Mouse (Mus musculus): ENCODE measurements around the gene Adrm1. TPM values are rescaled to one million over a fixed set of nuclear protein-coding genes. Genes with fewer than 3 reads are reported as not detected.

The Adrm1 gene
- total and polyA plus RNA-seq, 3 experiments = 287 to 312 TPM; not detected in 1

DNA sequence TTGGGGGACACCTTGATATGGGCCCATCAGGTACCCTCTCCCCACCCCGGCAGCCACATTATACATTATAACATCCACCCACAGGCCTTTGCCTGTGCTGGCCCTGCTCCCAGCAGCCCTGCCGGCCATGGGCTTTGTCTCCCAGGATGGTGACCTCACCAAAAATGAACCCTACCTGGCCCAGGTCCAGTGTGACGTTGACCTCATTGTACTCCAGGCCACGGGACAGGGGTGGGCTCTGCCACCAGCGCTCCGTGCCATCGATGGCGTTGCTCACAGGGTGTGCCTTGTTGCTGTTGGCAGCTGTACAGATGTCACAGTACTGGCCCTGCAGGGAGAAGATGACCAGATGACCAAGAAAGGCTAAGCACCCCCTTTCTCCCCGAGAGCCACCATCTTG lies 49.8 kb downstream of the Adrm1 start:
- no peak overlapping the region for H3K4me3 ChIP-seq (ENCODE audit: control insufficient read depth in 1 of 2, insufficient read depth in 1 of 2, low read depth in 2 of 2, low read length in 2 of 2)
- no peak overlapping the region for H3K9ac ChIP-seq (ENCODE audit: control insufficient read depth, low read depth, low read length, poor library complexity, severe bottlenecking)
- H3K36me3 ChIP-seq (ENCODE audit: control insufficient read depth in 1 of 2, insufficient read depth in 2 of 2, low read length in 2 of 2) = no peaks in the 10 kb centered on the region; a peak in 1 of 4 replicates
- no peaks in the 10 kb centered on the region for H3K9me3 ChIP-seq (replicated peaks; ENCODE audit: insufficient read depth, low read length)
- H3K27me3 ChIP-seq (ENCODE audit: control insufficient read depth in 1 of 2, insufficient read depth in 2 of 2, low read length in 2 of 2) = no peaks in the 10 kb centered on the region
- no peak overlapping the region for H3K27ac ChIP-seq (ENCODE audit: control insufficient read depth, low read depth, low read length)
- H3K4me1 ChIP-seq (ENCODE audit: control insufficient read depth in 1 of 2, insufficient read depth in 2 of 2, low read length in 2 of 2) = peaks cover 0 to 9% of the 10 kb centered on the region in 2 experiments; a peak in 1 of 4 replicates
- DNase-seq (ENCODE audit: low read depth, low spot score) = no peak
- TF ChIP-seq MAZ (IDR thresholded peaks at IDR 0.05; ENCODE audit: low read depth, low read length) (no peak), TAL1 (IDR thresholded peaks at IDR 0.05; ENCODE audit: low read length) (no peak), POLR2AphosphoS5 (IDR thresholded peaks at IDR 0.05; ENCODE audit: borderline replicate concordance, low read depth, low read length) (no peak), GATA1 (IDR thresholded peaks at IDR 0.05; ENCODE audit: low read depth, low read length) (no peak), TCF12 (IDR thresholded peaks at IDR 0.05; ENCODE audit: low read depth, low read length) (no peak), MYB (IDR thresholded peaks at IDR 0.05; ENCODE audit: low read depth, low read length) (no peak), USF1 (IDR thresholded peaks at IDR 0.05; ENCODE audit: low read depth, low read length) (no peak), GABPA (IDR thresholded peaks at IDR 0.05; ENCODE audit: low read depth, low read length) (no peak), ZNF384 (IDR thresholded peaks at IDR 0.05; ENCODE audit: low read depth, low read length) (no peak), MAFK (IDR thresholded peaks at IDR 0.05; ENCODE audit: borderline replicate concordance, low read depth, low read length) (no peak), CTCF (IDR thresholded peaks at IDR 0.05 in 2 of 3, conservative IDR thresholded peaks at IDR 0.05 in 1 of 3; ENCODE audit: control insufficient read depth in 1 of 3, insufficient read depth in 1 of 3, low read depth in 2 of 3, low read length in 3 of 3, poor library complexity in 1 of 3, severe bottlenecking in 1 of 3) (no peak), POLR2AphosphoS2 (IDR thresholded peaks at IDR 0.05; ENCODE audit: low read length) (no peak), MXI1 (IDR thresholded peaks at IDR 0.05; ENCODE audit: low read depth, low read length) (no peak), TBP (IDR thresholded peaks at IDR 0.05; ENCODE audit: low read depth, low read length) (no peak), USF2 (IDR thresholded peaks at IDR 0.05; ENCODE audit: borderline replicate concordance in 1 of 2, insufficient read depth in 1 of 2, low read depth in 1 of 2, low read length in 2 of 2) (no peak), BHLHE40 (IDR thresholded peaks at IDR 0.05; ENCODE audit: borderline replicate concordance, low read depth, low read length) (no peak), ZMIZ1 (IDR thresholded peaks at IDR 0.05; ENCODE audit: low read depth, low read length) (no peak), SMC3 (IDR thresholded peaks at IDR 0.05; ENCODE audit: low read depth, low read length) (no peak), MYC (IDR thresholded peaks at IDR 0.05; ENCODE audit: low read depth, low read length) (no peak)
- H3K79me2 ChIP-seq (ENCODE audit: control insufficient read depth, insufficient read depth, low read length, poor library complexity) = peaks cover 1% of the 10 kb centered on the region; the same call in 1 of the 2 replicates

DNA sequence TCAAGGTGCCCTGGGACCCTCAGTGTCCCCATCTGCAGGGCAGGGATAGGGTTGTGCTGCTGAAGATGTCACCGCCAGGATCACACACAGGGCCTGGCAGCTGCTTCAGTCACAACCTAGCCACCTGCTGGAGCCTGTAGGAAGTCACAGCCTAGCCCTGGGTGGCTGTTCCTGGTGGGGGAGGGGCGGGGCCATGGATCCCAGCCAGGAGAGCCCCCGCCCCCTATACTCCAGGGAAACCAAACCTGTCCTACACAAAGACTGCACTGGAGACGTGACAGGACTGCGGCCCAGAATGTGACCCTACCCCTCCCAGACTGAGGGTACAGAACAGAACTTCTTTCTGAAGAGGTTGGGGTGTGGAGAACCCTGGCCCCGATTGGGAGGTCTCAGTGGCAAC lies 51.0 kb downstream of the Adrm1 start:
- Histone ChIP-seq H3K79me2 (ENCODE audit: control insufficient read depth, insufficient read depth, low read length, poor library complexity) (peaks cover 1% of the 10 kb centered on the region; the same call in 1 of the 2 replicates), H3K4me1 (ENCODE audit: control insufficient read depth in 1 of 2, insufficient read depth in 2 of 2, low read length in 2 of 2) (peaks cover 0 to 17% of the 10 kb centered on the region in 2 experiments; a peak in 1 of 4 replicates)

More for the DNA sequence above, 51.0 kb downstream of the Adrm1 start:
- Histone ChIP-seq H3K27ac (ENCODE audit: control insufficient read depth, low read depth, low read length) (no peak overlapping the region), H3K9me3 (replicated peaks; ENCODE audit: insufficient read depth, low read length) (no peaks in the 10 kb centered on the region), H3K36me3 (ENCODE audit: control insufficient read depth in 1 of 2, insufficient read depth in 2 of 2, low read length in 2 of 2) (no peaks in the 10 kb centered on the region; a peak in 1 of 4 replicates), H3K27me3 (ENCODE audit: control insufficient read depth in 1 of 2, insufficient read depth in 2 of 2, low read length in 2 of 2) (no peaks in the 10 kb centered on the region), H3K4me3 (ENCODE audit: control insufficient read depth in 1 of 2, insufficient read depth in 1 of 2, low read depth in 2 of 2, low read length in 2 of 2) (no peak overlapping the region), H3K9ac (ENCODE audit: control insufficient read depth, low read depth, low read length, poor library complexity, severe bottlenecking) (no peak overlapping the region)
- TF ChIP-seq E2F4 (IDR thresholded peaks at IDR 0.05; ENCODE audit: borderline replicate concordance, low read depth, low read length) (no peak), UBTF (IDR thresholded peaks at IDR 0.05; ENCODE audit: borderline replicate concordance, insufficient read depth, low read depth, low read length) (no peak), USF2 (IDR thresholded peaks at IDR 0.05; ENCODE audit: borderline replicate concordance in 1 of 2, insufficient read depth in 1 of 2, low read depth in 1 of 2, low read length in 2 of 2) (no peak), CHD2 (IDR thresholded peaks at IDR 0.05; ENCODE audit: low read length) (no peak), NRF1 (IDR thresholded peaks at IDR 0.05; ENCODE audit: insufficient read depth, low read depth, low read length, poor library complexity, severe bottlenecking) (no peak), MXI1 (IDR thresholded peaks at IDR 0.05; ENCODE audit: low read depth, low read length) (no peak), MAX (IDR thresholded peaks at IDR 0.05; ENCODE audit: low read length) (no peak)
- no peak for DNase-seq (ENCODE audit: low read depth, low spot score)

Data from MEL (cell line).